Mouse (Mus musculus) CD4-positive naive resting alpha-beta T cell, adult 57 days (primary cell): Measurements from ENCODE around the gene Hcls1. TPM values are rescaled to one million over a fixed set of nuclear protein-coding genes. Genes with fewer than 3 reads are reported as not detected.

Experiments
- total RNA-seq: library from RNA; stranded (reverse); gene quantifications from one replicate; pipeline ENCODE4 v1.2.4, GENCODE M21; 2023

The Hcls1 gene
- total RNA-seq, result 183 TPM

GRCm38 (mm10) chr16:36934841-36935620, at the start of gene Hcls1:
Gene Hcls1, plus strand, starts transcription at chr16:36934983.

DNA sequence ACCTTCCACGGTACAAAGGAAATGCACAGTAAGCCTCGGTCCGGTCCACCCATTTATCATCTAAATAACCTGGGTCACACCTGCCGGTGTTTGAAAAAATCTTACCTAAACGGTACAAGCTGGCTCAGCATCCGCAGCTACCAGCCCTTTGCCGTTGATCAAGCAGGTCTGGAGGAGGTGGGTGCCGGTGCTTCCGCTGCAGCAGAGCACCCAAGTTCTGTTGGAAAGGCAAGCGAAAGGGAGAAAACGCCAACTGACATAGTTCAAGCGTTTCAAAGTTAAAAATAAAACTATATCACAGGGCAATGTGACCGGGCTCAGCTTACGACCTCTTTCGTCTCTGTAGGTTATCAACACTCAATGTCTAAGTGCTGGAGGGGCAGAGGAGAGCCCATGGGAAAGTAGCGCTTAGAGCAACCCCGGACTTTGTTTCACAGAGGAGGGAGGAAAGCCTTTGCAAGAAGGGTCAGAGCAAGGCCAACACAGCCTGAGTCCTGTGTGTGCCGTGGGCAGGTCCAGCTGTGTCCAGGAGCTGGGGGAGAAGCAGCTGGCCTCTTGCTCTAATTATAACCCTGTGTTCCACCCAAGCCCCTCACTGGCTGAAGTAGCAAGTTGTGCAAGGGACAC, 55.3 kb downstream of the Hcls1 start, which contains the start of gene Fbxo40:
Gene Fbxo40 (minus strand): TSS at position 469 of the 627 bp plus-strand sequence.

GRCm38 (mm10) chr16:37011061-37011921, 76.5 kb downstream of the Hcls1 start, which contains the start of gene Polq:
Gene Polq, plus strand, starts transcription at chr16:37011786.

Other genes with a start within 250 kb of the Hcls1 start
- 1.4 TPM for gene Ildr1, start 241.0 kb upstream of the Hcls1 start, total RNA-seq
- gene Slc15a2, start 150.0 kb upstream of the Hcls1 start, total RNA-seq, result 32.4 TPM
- gene Iqcb1, start 106.6 kb upstream of the Hcls1 start, total RNA-seq, result 37.6 TPM
- gene Eaf2, start 60.0 kb upstream of the Hcls1 start, total RNA-seq, result 1.9 TPM
- gene Golgb1, start 59.8 kb upstream of the Hcls1 start, total RNA-seq, result 34.2 TPM
- gene Fbxo40, start 55.5 kb downstream of the Hcls1 start, total RNA-seq, result 0.44 TPM
- 4.2 TPM for gene Polq, start 76.8 kb downstream of the Hcls1 start, total RNA-seq